Mouse (Mus musculus) embryonic facial prominence, embryonic 12.5 days (tissue): Measurements from ENCODE around the gene Hip1r. TPM values are rescaled to one million over a fixed set of nuclear protein-coding genes. Genes with fewer than 3 reads are reported as not detected.

Experiments used
- ATAC-seq: fragments of 200-750 bp; cut with Nextera tagmentation; 2 replicates; pipeline ENCODE4 v1.8.0; 2017; ENCODE audit not compliant: insufficient number of reproducible peaks, insufficient read depth, low FRiP score, low TSS enrichment
- H3K27ac ChIP-seq: fragments of 300-500 bp; sonication (generic); 2 replicates; pipeline ENCODE4 v1.5.1; 2016; ENCODE audit warnings: mild to moderate bottlenecking
- H3K27me3 ChIP-seq: fragments of 300-500 bp; sonication (generic); 2 replicates; pipeline ENCODE4 v1.6.1; 2016; ENCODE audit warnings: mild to moderate bottlenecking, moderate library complexity
- H3K36me3 ChIP-seq: fragments of 300-500 bp; sonication (generic); 2 replicates; pipeline ENCODE4 v1.6.1; 2016; ENCODE audit warnings: mild to moderate bottlenecking
- H3K4me1 ChIP-seq: fragments of 300-500 bp; sonication (generic); 2 replicates; pipeline ENCODE4 v1.6.1; 2016
- H3K4me2 ChIP-seq: fragments of 300-500 bp; sonication (generic); replicated peaks from 2 replicates; pipeline ENCODE4 v1.6.1; 2016; ENCODE audit warnings: mild to moderate bottlenecking, moderate library complexity
- H3K4me3 ChIP-seq: fragments of 300-500 bp; sonication (generic); 2 replicates; pipeline ENCODE4 v1.5.1; 2016; ENCODE audit warnings: mild to moderate bottlenecking
- H3K9ac ChIP-seq: fragments of 300-500 bp; sonication (generic); 2 replicates; pipeline ENCODE4 v1.6.1; 2016; ENCODE audit warnings: mild to moderate bottlenecking, moderate library complexity
- H3K9me3 ChIP-seq: fragments of 300-500 bp; sonication (generic); 2 replicates; pipeline ENCODE4 v1.6.1; 2016; ENCODE audit warnings: mild to moderate bottlenecking, moderate library complexity
- WGBS: fragments of 180-500 bp; shearing (Covaris S2); methylation state at CpG from one replicate; pipeline ENCODE4 v1.1.7; 2016; 5-methylcytosine and 5-hydroxymethylcytosine counted together
- polyA plus RNA-seq: library from polyadenylated mRNA; unstranded; fragments of >200 nt; fragmentation: Nextera tagmentation; extraction: Ambion mirVana; gene quantifications from 2 replicates; pipeline ENCODE4 v1.2.1, GENCODE M21; 2016

Hip1r gene
- polyA plus RNA-seq, 1 experiment from 2014 or later: 11.4 TPM

DNA sequence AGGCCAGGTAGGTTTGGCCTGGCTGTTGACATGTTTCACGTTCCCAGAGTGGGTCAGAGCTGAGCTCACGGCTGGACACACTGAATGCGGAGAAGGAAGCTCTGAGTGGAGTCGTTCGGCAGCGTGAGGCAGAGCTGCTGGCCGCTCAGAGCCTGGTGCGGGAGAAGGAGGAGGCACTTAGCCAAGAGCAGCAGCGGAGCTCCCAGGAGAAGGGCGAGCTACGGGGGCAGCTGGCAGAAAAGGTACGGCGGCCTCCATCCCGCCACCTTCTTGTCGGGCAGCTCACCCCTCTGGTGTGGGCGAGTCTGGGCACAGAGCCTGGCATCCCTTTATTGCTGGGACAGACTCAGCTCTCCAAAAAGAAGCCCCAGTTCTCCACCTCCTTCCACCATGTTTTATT, 24.4 kb downstream of the Hip1r start:
- H3K27me3 ChIP-seq: no peaks in the 10 kb centered on the region
- no peaks in the 10 kb centered on the region for H3K9me3 ChIP-seq
- no peak overlapping the region for H3K9ac ChIP-seq
- H3K4me3 ChIP-seq: no peak overlapping the region
- peaks cover 2% of the 10 kb centered on the region; the same call in 1 of the 2 replicates for H3K4me1 ChIP-seq
- no peak for ATAC-seq
- no peak overlapping the region for H3K4me2 ChIP-seq
- H3K36me3 ChIP-seq: no peaks in the 10 kb centered on the region
- H3K27ac ChIP-seq: no peak overlapping the region
- WGBS: 83% methylated on average over 16 of the region's 16 CpGs

- 82% methylated on average over 10 of the region's 10 CpGs for WGBS
- no peaks in the 10 kb centered on the region for H3K27me3 ChIP-seq
- no peaks in the 10 kb centered on the region for H3K36me3 ChIP-seq
- no peaks in the 10 kb centered on the region for H3K9me3 ChIP-seq
- no peak overlapping the region for H3K27ac ChIP-seq
- H3K9ac ChIP-seq: no peak overlapping the region
- H3K4me2 ChIP-seq: no peak overlapping the region
- no peak overlapping the region for H3K4me3 ChIP-seq
- peaks cover 2% of the 10 kb centered on the region; the same call in 1 of the 2 replicates for H3K4me1 ChIP-seq
- ATAC-seq: no peak
These were observed 24.9 kb downstream of the Hip1r start for GRCm38 (mm10) chr5:123998370-123998769.

GRCm38 (mm10) chr5:124000824-124001223, 27.4 kb downstream of the Hip1r start:
- H3K4me1 ChIP-seq: peaks cover 2% of the 10 kb centered on the region; the same call in 1 of the 2 replicates
- H3K27ac ChIP-seq: no peak overlapping the region
- WGBS: 10% methylated on average over 7 of the region's 7 CpGs
- no peak overlapping the region for H3K4me2 ChIP-seq
- H3K27me3 ChIP-seq: no peaks in the 10 kb centered on the region
- H3K36me3 ChIP-seq: peaks cover 16% of the 10 kb centered on the region
- H3K4me3 ChIP-seq: no peak overlapping the region
- ATAC-seq: peak; percentile 66
- H3K9ac ChIP-seq: no peak overlapping the region
- no peaks in the 10 kb centered on the region for H3K9me3 ChIP-seq

GRCm38 (mm10) chr5:124001274-124001673, 27.8 kb downstream of the Hip1r start:
- H3K27ac ChIP-seq: no peak overlapping the region
- no peaks in the 10 kb centered on the region; the same call in 1 of the 2 replicates for H3K4me1 ChIP-seq
- ATAC-seq: no peak
- no peak overlapping the region for H3K4me2 ChIP-seq
- no peaks in the 10 kb centered on the region for H3K27me3 ChIP-seq
- H3K4me3 ChIP-seq: no peak overlapping the region
- H3K36me3 ChIP-seq: peaks cover 21% of the 10 kb centered on the region
- 62% methylated on average over 9 of the region's 9 CpGs for WGBS
- no peaks in the 10 kb centered on the region for H3K9me3 ChIP-seq
- no peak overlapping the region for H3K9ac ChIP-seq

GRCm38 (mm10) chr5:124002876-124003275, 29.4 kb downstream of the Hip1r start:
- H3K27me3 ChIP-seq: no peaks in the 10 kb centered on the region
- no peak for ATAC-seq
- H3K36me3 ChIP-seq: peaks cover 37% of the 10 kb centered on the region
- H3K4me1 ChIP-seq: no peaks in the 10 kb centered on the region
- no peak overlapping the region for H3K9ac ChIP-seq
- H3K9me3 ChIP-seq: no peaks in the 10 kb centered on the region
- no peak overlapping the region for H3K27ac ChIP-seq
- H3K4me2 ChIP-seq: no peak overlapping the region
- 96% methylated on average over 2 of the region's 2 CpGs for WGBS
- H3K4me3 ChIP-seq: no peak overlapping the region

DNA sequence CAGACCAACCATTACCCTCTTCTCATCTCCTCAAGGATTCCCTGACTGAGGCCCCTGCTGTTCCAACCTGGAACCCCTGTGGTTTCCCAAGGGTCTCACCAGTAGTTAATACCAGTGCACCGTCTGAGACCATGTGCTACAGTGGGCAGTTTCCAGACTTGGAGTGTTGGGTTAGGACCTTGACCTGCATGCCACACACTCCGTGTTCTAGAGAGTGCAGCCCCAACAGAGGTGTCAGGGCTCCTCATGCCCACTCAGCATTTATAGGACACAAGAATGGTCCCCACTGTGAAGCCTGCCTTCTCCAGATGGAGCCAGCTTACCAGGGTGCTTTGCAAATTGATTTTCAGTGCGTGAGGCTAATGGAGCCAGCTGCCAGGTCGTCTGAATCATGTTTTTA, 29.9 kb downstream of the Hip1r start:
- no peaks in the 10 kb centered on the region for H3K27me3 ChIP-seq
- no peaks in the 10 kb centered on the region for H3K9me3 ChIP-seq
- WGBS: 68% methylated on average over 4 of the region's 4 CpGs
- no peak overlapping the region for H3K4me3 ChIP-seq
- no peak for ATAC-seq
- H3K9ac ChIP-seq: no peak overlapping the region
- no peak overlapping the region for H3K27ac ChIP-seq
- H3K36me3 ChIP-seq: peaks cover 42% of the 10 kb centered on the region
- H3K4me2 ChIP-seq: no peak overlapping the region
- no peaks in the 10 kb centered on the region for H3K4me1 ChIP-seq

DNA sequence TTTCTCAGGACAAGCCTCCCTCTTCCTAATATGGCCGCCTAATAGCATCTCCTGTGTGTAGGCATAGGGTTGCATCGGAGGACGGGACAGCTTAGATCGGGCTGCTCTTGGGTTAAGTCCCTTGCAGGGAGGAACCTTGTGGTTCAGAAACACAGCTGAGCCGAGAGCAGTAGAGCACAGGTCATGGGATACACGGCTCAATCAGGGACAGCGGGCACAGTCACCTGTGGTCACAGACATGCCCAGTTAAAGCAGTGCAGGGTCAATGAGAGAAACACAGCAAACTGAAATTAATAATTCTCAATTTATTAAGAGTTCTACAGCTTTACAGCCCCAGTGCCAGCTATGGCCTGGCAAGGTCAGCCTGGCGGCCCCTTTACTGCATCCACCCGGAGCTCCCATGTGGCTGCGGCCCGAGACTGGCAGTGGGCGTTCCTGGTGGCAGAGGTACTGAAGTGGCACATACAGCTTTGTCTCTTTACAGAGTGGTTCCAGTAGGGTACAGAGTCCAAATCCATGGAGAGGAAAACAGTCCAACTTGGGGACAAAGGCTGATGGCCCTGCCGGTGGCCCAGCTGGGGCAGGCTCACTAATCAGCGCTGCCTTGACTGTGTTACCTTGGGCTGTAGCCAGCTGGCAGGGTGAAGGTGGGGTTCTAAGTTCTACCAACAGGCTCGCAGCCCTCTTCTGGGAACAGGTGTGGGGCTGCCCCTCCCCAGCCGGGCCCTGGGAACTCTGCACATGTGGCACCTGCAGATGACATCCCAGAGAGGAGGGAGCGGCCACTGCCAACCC, 31.1 kb downstream of the Hip1r start:
- no peaks in the 10 kb centered on the region for H3K27me3 ChIP-seq
- H3K4me3 ChIP-seq: no peak overlapping the region
- no peaks in the 10 kb centered on the region for H3K4me1 ChIP-seq
- no peak for ATAC-seq
- H3K27ac ChIP-seq: no peak overlapping the region
- peaks cover 51% of the 10 kb centered on the region for H3K36me3 ChIP-seq
- no peak overlapping the region for H3K9ac ChIP-seq
- no peak overlapping the region for H3K4me2 ChIP-seq
- WGBS: 91% methylated on average over 17 of the region's 17 CpGs
- H3K9me3 ChIP-seq: no peaks in the 10 kb centered on the region

DNA sequence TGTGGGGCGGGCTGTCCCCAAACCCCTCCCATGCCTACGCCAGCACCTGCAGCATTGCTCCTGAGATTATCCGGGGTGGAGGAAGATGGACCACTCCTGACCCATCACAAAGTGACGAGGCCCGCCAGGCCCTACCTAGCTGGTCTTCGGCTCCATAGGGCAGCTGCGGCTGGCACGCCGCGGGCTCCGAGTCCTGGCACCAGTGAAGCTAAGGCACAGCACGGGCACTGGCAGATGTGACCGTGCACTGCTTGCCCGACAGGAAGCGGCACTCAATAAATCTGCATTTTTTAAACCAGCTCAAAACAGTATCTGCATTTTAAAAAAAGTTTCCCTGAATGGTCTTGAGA, 31.7 kb downstream of the Hip1r start:
- WGBS: 95% methylated on average over 15 of the region's 15 CpGs
- Histone ChIP-seq H3K4me1 (no peaks in the 10 kb centered on the region), H3K27ac (no peak overlapping the region), H3K4me2 (no peak overlapping the region), H3K27me3 (no peaks in the 10 kb centered on the region), H3K36me3 (peaks cover 57% of the 10 kb centered on the region), H3K4me3 (no peak overlapping the region), H3K9me3 (no peaks in the 10 kb centered on the region), H3K9ac (no peak overlapping the region)
- no peak for ATAC-seq

- no peak overlapping the region for H3K27ac ChIP-seq
- no peaks in the 10 kb centered on the region for H3K9me3 ChIP-seq
- 87% methylated on average over 11 of the region's 11 CpGs for whole genome bisulfite sequencing
- no peak overlapping the region for H3K9ac ChIP-seq
- H3K27me3 ChIP-seq: no peaks in the 10 kb centered on the region
- H3K4me2 ChIP-seq: no peak overlapping the region
- H3K4me3 ChIP-seq: no peak overlapping the region
- peaks cover 5% of the 10 kb centered on the region for H3K4me1 ChIP-seq
- ATAC-seq: no peak
- H3K36me3 ChIP-seq: peaks cover 60% of the 10 kb centered on the region
These were observed 32.2 kb downstream of the Hip1r start for GRCm38 (mm10) chr5:124005591-124005990.

DNA sequence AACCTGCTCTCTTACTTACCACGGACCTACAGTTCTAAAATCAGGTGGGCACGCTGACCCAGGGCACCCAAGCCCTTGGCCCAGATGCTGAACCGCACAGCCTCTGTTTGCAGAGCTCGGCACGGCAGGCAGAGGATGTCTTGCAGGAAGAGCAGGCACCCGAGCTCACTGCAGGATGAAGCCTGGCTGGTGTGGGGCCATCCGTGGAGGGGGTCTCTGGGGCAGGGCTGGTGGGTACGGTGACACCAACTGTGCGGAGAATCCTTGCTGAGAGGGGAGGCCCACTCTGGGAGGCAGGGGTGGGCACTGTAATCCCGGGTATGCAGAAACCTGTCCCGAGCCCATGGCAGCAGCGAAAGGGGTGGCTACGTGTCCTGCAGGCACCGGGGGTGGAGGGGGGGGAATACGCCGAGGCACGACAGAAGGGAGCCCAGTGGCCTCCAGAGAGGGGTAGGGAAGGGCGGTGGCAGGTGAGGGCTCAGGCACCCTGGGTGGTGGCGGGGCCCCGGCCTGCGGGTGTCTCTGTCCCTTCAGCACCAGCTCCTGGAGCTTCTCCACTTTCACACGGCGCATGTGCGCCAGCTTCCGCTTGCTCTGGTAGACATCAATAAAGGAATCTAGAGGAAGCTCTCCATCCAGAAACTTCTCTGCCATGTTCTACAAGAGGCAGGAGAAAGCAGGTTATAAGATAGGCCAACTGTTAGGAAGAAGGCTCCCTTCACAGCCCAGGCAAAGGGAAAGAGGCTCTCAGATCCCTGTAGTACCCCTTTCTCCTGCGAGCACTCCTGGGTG, 32.9 kb downstream of the Hip1r start:
- Histone ChIP-seq H3K4me3 (no peak overlapping the region), H3K9ac (no peak overlapping the region), H3K4me2 (no peak overlapping the region), H3K4me1 (peaks cover 12% of the 10 kb centered on the region), H3K27ac (no peak overlapping the region), H3K27me3 (no peaks in the 10 kb centered on the region), H3K9me3 (no peaks in the 10 kb centered on the region), H3K36me3 (peaks cover 60% of the 10 kb centered on the region)
- 93% methylated on average over 26 of the region's 26 CpGs for WGBS
- no peak for ATAC-seq

DNA sequence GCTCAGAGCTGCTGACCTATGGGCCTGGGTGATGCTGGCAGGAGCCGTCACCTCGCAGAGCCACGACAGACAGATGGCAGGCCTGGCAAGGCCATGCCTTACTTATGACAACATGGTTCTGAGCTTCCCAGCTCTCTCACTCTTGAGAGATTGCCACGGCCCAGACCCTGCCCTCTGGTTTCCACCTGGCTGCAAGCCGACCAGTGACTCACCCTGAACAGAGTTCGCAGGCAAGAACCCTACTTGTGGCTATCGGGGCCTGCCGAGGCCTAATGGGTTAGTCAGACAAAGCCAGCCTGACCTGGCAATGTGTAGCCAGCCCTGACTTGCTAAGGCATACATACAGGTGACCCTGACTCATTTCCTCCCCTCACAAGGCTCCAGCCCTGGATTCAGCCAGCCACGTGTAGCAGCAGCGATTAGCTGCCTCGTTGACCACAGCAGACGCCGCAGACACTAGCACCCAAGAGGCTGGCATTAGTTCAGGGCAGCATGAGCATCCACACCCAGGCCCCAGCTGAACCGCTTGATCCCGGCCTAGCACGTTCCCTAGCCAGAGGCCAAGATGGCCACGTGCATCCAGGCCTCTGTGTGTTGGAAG, 33.6 kb downstream of the Hip1r start:
- no peak overlapping the region for H3K27ac ChIP-seq
- H3K36me3 ChIP-seq: peaks cover 60% of the 10 kb centered on the region
- no peak overlapping the region for H3K9ac ChIP-seq
- no peaks in the 10 kb centered on the region for H3K27me3 ChIP-seq
- H3K4me2 ChIP-seq: no peak overlapping the region
- H3K4me1 ChIP-seq: peaks cover 19% of the 10 kb centered on the region
- no peak for ATAC-seq
- H3K9me3 ChIP-seq: no peaks in the 10 kb centered on the region
- 88% methylated on average over 17 of the region's 17 CpGs for WGBS
- no peak overlapping the region for H3K4me3 ChIP-seq

DNA sequence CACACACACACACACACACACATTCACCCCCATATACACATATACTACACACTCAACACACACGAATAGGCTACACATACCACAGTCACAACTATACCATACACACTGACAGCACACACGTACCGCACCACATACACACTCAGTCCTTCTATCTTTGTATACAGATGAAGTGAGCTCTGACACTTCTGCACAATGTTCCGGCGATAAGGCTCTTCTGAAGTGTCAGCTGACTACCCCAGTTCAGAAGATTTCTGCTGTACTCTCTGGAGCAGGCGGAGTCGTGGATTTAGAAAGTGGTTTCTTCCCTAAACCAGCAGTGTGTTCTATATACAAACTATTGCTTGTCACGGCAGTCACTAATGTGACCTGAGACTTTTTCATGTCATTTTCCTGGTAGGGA, 36.6 kb downstream of the Hip1r start:
- H3K4me1 ChIP-seq: peaks cover 44% of the 10 kb centered on the region
- no peak overlapping the region for H3K9ac ChIP-seq
- no peak overlapping the region for H3K4me2 ChIP-seq
- H3K36me3 ChIP-seq: peaks cover 50% of the 10 kb centered on the region
- WGBS: 91% methylated on average over 8 of the region's 8 CpGs
- no peaks in the 10 kb centered on the region for H3K9me3 ChIP-seq
- H3K27ac ChIP-seq: peak overlapping the region; percentile 83; the same call in 1 of the 2 replicates
- no peak overlapping the region for H3K4me3 ChIP-seq
- no peak for ATAC-seq
- H3K27me3 ChIP-seq: no peaks in the 10 kb centered on the region
